Mouse (Mus musculus) megakaryocyte, embryonic 14.5 days (primary cell): ENCODE measurements around the gene Slc2a4. TPM values are rescaled to one million over a fixed set of nuclear protein-coding genes. Genes with fewer than 3 reads are reported as not detected.

Experiments used
- H3K27me3 ChIP-seq: replicated peaks from 2 replicates; pipeline ENCODE3; 2012; ENCODE audit warnings: inconsistent platforms
- H3K36me3 ChIP-seq: replicated peaks from 2 replicates; pipeline ENCODE3; 2012; ENCODE audit warnings: low read length, inconsistent platforms, mixed read lengths
- H3K4me1 ChIP-seq: 2 replicates; pipeline ENCODE4 v1.6.1; 2012; ENCODE audit warnings: inconsistent platforms
- H3K4me3 ChIP-seq: replicated peaks from 2 replicates; pipeline ENCODE3; 2012; ENCODE audit warnings: moderate library complexity, mild to moderate bottlenecking, inconsistent platforms
- H3K9me3 ChIP-seq: 2 replicates; pipeline ENCODE4 v1.6.1; 2012; ENCODE audit warnings: inconsistent platforms
- FLI1 ChIP-seq: IDR thresholded peaks from 2 replicates; pipeline ENCODE4 v1.6.1; 2012; ENCODE audit warnings: low read length, inconsistent platforms, mixed read lengths
- GATA1 ChIP-seq: IDR thresholded peaks from 3 replicates; pipeline ENCODE4 v1.6.1; 2012; ENCODE audit warnings: mixed read lengths, low read length, inconsistent platforms, borderline replicate concordance
- polyA plus RNA-seq: library from polyadenylated mRNA; stranded (reverse); fragments of >175 nt; gene quantifications from 2 replicates; pipeline ENCODE4 v1.2.3, GENCODE M21; 2012; ENCODE audit warnings: low replicate concordance; ENCODE audit not compliant: insufficient read depth

The Slc2a4 gene
- polyA plus RNA-seq, 1 experiment: not detected

- Histone ChIP-seq H3K36me3 (peaks cover 77% of the 10 kb centered on the region), H3K9me3 (no peaks in the 10 kb centered on the region), H3K27me3 (no peaks in the 10 kb centered on the region), H3K4me3 (peak overlapping the region; percentile 7), H3K4me1 (peaks cover 43% of the 10 kb centered on the region)
- TF ChIP-seq GATA1 (no peak), FLI1 (no peak)
Observed at GRCm38 (mm10) chr11:69989949-69990348, 42.0 kb upstream of the Slc2a4 start.

GRCm38 (mm10) chr11:69984431-69984830 lies 36.4 kb upstream of the Slc2a4 start:
- Histone ChIP-seq H3K9me3 (no peaks in the 10 kb centered on the region), H3K4me3 (no peak overlapping the region), H3K27me3 (no peaks in the 10 kb centered on the region), H3K4me1 (peaks cover 41% of the 10 kb centered on the region), H3K36me3 (peaks cover 64% of the 10 kb centered on the region)
- TF ChIP-seq GATA1: no peak
- no peak for TF ChIP-seq FLI1

- peaks cover 49% of the 10 kb centered on the region for H3K4me1 ChIP-seq
- H3K27me3 ChIP-seq: no peaks in the 10 kb centered on the region
- no peaks in the 10 kb centered on the region for H3K9me3 ChIP-seq
- peak overlapping the region; percentile 79 for H3K4me3 ChIP-seq
- H3K36me3 ChIP-seq: peaks cover 60% of the 10 kb centered on the region
- TF ChIP-seq GATA1 (no peak), FLI1 (no peak)
Observed at GRCm38 (mm10) chr11:69983377-69983776, 35.4 kb upstream of the Slc2a4 start.

- Histone ChIP-seq H3K36me3 (peaks cover 59% of the 10 kb centered on the region), H3K4me1 (peaks cover 45% of the 10 kb centered on the region), H3K27me3 (no peaks in the 10 kb centered on the region), H3K4me3 (peak overlapping the region; percentile 95), H3K9me3 (no peaks in the 10 kb centered on the region)
- TF ChIP-seq GATA1: no peak
- TF ChIP-seq FLI1: no peak
Observed at GRCm38 (mm10) chr11:69982877-69983276, 34.9 kb upstream of the Slc2a4 start.

GRCm38 (mm10) chr11:69982225-69982624 lies 34.2 kb upstream of the Slc2a4 start, which contains the start of gene Elp5:
Elp5 (minus strand) TSS chr11:69982517.
- TF ChIP-seq GATA1 (no peak), FLI1 (no peak)
- no peaks in the 10 kb centered on the region for H3K9me3 ChIP-seq
- peak within 1 kb of the TSS; percentile 95 for H3K4me3 ChIP-seq
- no peaks in the 10 kb centered on the region for H3K27me3 ChIP-seq
- peaks cover 44% of the 10 kb centered on the region for H3K4me1 ChIP-seq
- peaks cover 58% of the 10 kb centered on the region for H3K36me3 ChIP-seq

- Histone ChIP-seq H3K9me3 (no peaks in the 10 kb centered on the region), H3K36me3 (peaks cover 57% of the 10 kb centered on the region), H3K27me3 (no peaks in the 10 kb centered on the region), H3K4me3 (peak within 1 kb of the TSS; percentile 95), H3K4me1 (peaks cover 44% of the 10 kb centered on the region)
- no peak for TF ChIP-seq FLI1
- TF ChIP-seq GATA1: no peak
Observed at GRCm38 (mm10) chr11:69981141-69981762, 33.3 kb upstream of the Slc2a4 start, which contains the start of gene Ctdnep1. Ctdnep1 (plus strand) TSS chr11:69981156.

GRCm38 (mm10) chr11:69980196-69981140 lies 32.5 kb upstream of the Slc2a4 start:
- Histone ChIP-seq H3K4me1 (peaks cover 44% of the 10 kb centered on the region), H3K9me3 (no peaks in the 10 kb centered on the region), H3K36me3 (peaks cover 59% of the 10 kb centered on the region), H3K4me3 (peak overlapping the region; percentile 95), H3K27me3 (no peaks in the 10 kb centered on the region)
- TF ChIP-seq FLI1 (peak; percentile 90; the same call in 1 of the 2 replicates), GATA1 (no peak)

- Histone ChIP-seq H3K27me3 (no peaks in the 10 kb centered on the region), H3K9me3 (no peaks in the 10 kb centered on the region), H3K4me3 (peak overlapping the region; percentile 95), H3K4me1 (peaks cover 40% of the 10 kb centered on the region), H3K36me3 (peaks cover 59% of the 10 kb centered on the region)
- TF ChIP-seq FLI1: no peak
- TF ChIP-seq GATA1: no peak
Observed at GRCm38 (mm10) chr11:69979827-69980195, 31.8 kb upstream of the Slc2a4 start.

- Histone ChIP-seq H3K4me3 (no peak overlapping the region), H3K4me1 (peaks cover 17% of the 10 kb centered on the region), H3K36me3 (peaks cover 75% of the 10 kb centered on the region), H3K9me3 (no peaks in the 10 kb centered on the region), H3K27me3 (no peaks in the 10 kb centered on the region)
- TF ChIP-seq FLI1 (no peak), GATA1 (no peak)
Observed at GRCm38 (mm10) chr11:69976271-69976670, 28.3 kb upstream of the Slc2a4 start.

GRCm38 (mm10) chr11:69974907-69975306 lies 26.9 kb upstream of the Slc2a4 start:
- no peaks in the 10 kb centered on the region for H3K9me3 ChIP-seq
- TF ChIP-seq FLI1 (no peak), GATA1 (no peak)
- H3K4me1 ChIP-seq: peaks cover 17% of the 10 kb centered on the region
- peaks cover 86% of the 10 kb centered on the region for H3K36me3 ChIP-seq
- H3K27me3 ChIP-seq: no peaks in the 10 kb centered on the region
- no peak overlapping the region for H3K4me3 ChIP-seq
